Mouse (Mus musculus): ENCODE results near the gene Fmnl3. TPM values are rescaled to one million over a fixed set of nuclear protein-coding genes. Genes with fewer than 3 reads are reported as not detected.
A peak's percentile ranks its signal among the peaks of the same experiment; 100 is the strongest.

The Fmnl3 gene
- total and polyA plus RNA-seq, 3 experiments, result 0.04 to 0.06 TPM; not detected in 1

DNA sequence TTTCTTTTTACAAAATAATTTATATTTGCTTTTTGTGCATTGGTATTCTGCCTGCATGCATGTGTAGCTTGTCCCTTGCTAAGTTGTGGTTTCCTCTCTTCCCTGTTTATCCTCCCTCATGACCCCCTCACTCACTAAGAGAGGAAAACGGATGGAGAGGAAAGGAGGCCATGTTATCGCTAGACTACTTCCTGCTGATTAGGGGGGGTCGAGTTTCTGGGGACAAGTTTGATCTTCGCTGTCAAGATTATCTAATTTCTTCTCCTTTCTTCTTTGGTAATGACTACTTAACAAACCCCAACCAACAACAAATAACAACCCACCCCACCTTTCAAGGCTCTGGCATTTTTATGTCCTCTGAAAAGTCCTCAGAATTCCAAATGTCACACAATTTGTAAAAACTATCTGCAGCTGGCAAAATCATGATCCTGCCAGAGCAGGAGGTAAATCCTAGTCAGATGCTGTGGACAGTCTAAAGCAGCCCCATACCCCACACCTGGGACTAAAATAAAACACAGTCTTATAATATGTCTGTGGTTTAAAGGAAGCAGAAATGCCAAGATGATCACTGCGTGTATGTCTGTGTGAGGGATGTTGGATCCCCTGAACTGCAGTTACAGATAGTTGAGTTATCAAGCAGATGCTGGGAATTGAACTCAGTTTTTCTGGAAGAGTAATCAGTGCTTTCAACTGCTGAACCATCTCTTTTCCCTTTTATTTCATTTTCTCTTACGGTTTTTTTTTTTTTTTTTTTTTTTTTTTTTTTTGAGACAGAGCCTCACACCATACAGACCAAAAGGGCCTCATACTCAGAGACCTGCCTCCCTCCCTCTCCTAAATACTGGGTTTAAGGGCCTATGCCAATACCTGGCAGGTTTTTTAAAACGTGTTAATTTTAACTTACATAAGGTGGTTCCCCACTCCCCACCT, 20.5 kb upstream of the Fmnl3 start (continued):
- peak; percentile 50; the same call in 1 of the 2 replicates for TF ChIP-seq ELF1 (IDR thresholded peaks at IDR 0.05; ENCODE audit: low read depth, low read length)
- TF ChIP-seq ZMIZ1 (IDR thresholded peaks at IDR 0.05; ENCODE audit: low read depth, low read length), result no peak
- no peak for TF ChIP-seq POLR2AphosphoS2 (IDR thresholded peaks at IDR 0.05; ENCODE audit: low read length)
- no peak for TF ChIP-seq ZKSCAN1 (IDR thresholded peaks at IDR 0.05; ENCODE audit: low read depth, low read length)
- TF ChIP-seq MAZ (IDR thresholded peaks at IDR 0.05; ENCODE audit: low read depth, low read length), result peak; percentile 90

DNA sequence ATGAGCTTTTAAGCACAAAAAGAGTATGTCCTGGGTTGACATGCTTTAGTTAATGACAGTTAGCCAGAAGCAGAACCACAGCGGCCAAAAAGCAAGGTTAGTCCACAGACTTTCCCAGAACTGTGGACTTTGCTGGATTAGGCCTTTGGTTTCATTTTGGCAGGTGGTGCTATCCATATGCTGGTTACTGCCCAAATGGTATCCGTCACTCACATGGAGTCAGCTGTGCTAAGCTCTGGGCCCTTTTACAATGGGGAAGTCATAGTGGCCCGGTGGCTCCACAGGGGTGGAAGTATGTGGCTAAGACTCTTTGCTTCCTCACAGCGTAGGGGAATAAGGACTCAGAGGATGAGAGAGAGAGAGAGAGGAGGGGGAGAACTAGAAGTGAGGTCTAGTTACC, 17.7 kb upstream of the Fmnl3 start:
- Histone ChIP-seq H3K27me3 (ENCODE audit: control insufficient read depth in 1 of 2, insufficient read depth in 2 of 2, low read length in 2 of 2) (no peaks in the 10 kb centered on the region), H3K9me3 (replicated peaks; ENCODE audit: insufficient read depth, low read length) (no peaks in the 10 kb centered on the region), H3K4me3 (ENCODE audit: control insufficient read depth in 1 of 2, insufficient read depth in 1 of 2, low read depth in 2 of 2, low read length in 2 of 2) (no peak overlapping the region), H3K79me2 (ENCODE audit: control insufficient read depth, insufficient read depth, low read length, poor library complexity) (peaks cover 2% of the 10 kb centered on the region), H3K4me1 (ENCODE audit: control insufficient read depth in 1 of 2, insufficient read depth in 2 of 2, low read length in 2 of 2) (peaks cover 11 to 28% of the 10 kb centered on the region in 2 experiments), H3K36me3 (ENCODE audit: control insufficient read depth in 1 of 2, insufficient read depth in 2 of 2, low read length in 2 of 2) (peaks cover 0 to 26% of the 10 kb centered on the region in 2 experiments; a peak in 2 of 4 replicates), H3K27ac (ENCODE audit: control insufficient read depth, low read depth, low read length) (no peak overlapping the region), H3K9ac (ENCODE audit: control insufficient read depth, low read depth, low read length, poor library complexity, severe bottlenecking) (no peak overlapping the region)
- TF ChIP-seq GABPA (IDR thresholded peaks at IDR 0.05; ENCODE audit: low read depth, low read length) (no peak), KAT2A (conservative IDR thresholded peaks at IDR 0.05; ENCODE audit: low read depth, low read length) (no peak), NRF1 (IDR thresholded peaks at IDR 0.05; ENCODE audit: insufficient read depth, low read depth, low read length, poor library complexity, severe bottlenecking) (no peak)
- peak; percentile 46 for DNase-seq (ENCODE audit: low read depth, low spot score)

DNA sequence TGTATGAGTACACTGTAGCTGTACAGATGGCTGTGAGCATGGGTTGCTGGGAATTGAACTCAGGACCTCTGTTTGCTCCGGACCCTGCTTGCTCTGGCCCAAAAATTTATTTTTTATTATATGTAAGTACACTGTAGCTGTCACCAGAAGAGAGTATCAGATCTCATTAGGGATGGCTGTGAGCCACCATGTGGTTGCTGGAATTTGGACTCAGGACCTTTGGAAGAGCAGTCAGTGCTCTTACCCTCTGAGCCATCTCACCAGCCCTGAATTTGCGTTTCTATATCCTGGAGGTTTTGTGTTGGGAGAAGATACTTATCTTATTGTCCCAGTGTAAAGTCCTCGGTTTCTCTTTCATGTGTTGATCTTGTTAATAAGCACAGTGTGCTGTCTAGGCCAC, 16.5 kb upstream of the Fmnl3 start:
- Histone ChIP-seq H3K4me1 (ENCODE audit: control insufficient read depth in 1 of 2, insufficient read depth in 2 of 2, low read length in 2 of 2) (peaks cover 7 to 23% of the 10 kb centered on the region in 2 experiments), H3K36me3 (ENCODE audit: control insufficient read depth in 1 of 2, insufficient read depth in 2 of 2, low read length in 2 of 2) (peaks cover 0 to 21% of the 10 kb centered on the region in 2 experiments; a peak in 2 of 4 replicates), H3K79me2 (ENCODE audit: control insufficient read depth, insufficient read depth, low read length, poor library complexity) (no peaks in the 10 kb centered on the region), H3K9ac (ENCODE audit: control insufficient read depth, low read depth, low read length, poor library complexity, severe bottlenecking) (no peak overlapping the region), H3K27ac (ENCODE audit: control insufficient read depth, low read depth, low read length) (no peak overlapping the region), H3K27me3 (ENCODE audit: control insufficient read depth in 1 of 2, insufficient read depth in 2 of 2, low read length in 2 of 2) (no peaks in the 10 kb centered on the region), H3K9me3 (replicated peaks; ENCODE audit: insufficient read depth, low read length) (no peaks in the 10 kb centered on the region), H3K4me3 (ENCODE audit: control insufficient read depth in 1 of 2, insufficient read depth in 1 of 2, low read depth in 2 of 2, low read length in 2 of 2) (no peak overlapping the region)
- TF ChIP-seq ZMIZ1 (IDR thresholded peaks at IDR 0.05; ENCODE audit: low read depth, low read length) (no peak), MAFK (IDR thresholded peaks at IDR 0.05; ENCODE audit: borderline replicate concordance, low read depth, low read length) (no peak), SIN3A (IDR thresholded peaks at IDR 0.05; ENCODE audit: low read length) (no peak), HCFC1 (IDR thresholded peaks at IDR 0.05; ENCODE audit: low read depth, low read length) (no peak), ETS1 (IDR thresholded peaks at IDR 0.05; ENCODE audit: low read depth, low read length) (no peak), CHD2 (IDR thresholded peaks at IDR 0.05; ENCODE audit: low read length) (no peak), ZKSCAN1 (IDR thresholded peaks at IDR 0.05; ENCODE audit: low read depth, low read length) (no peak), NRF1 (IDR thresholded peaks at IDR 0.05; ENCODE audit: insufficient read depth, low read depth, low read length, poor library complexity, severe bottlenecking) (no peak), CHD1 (IDR thresholded peaks at IDR 0.05; ENCODE audit: low read depth, low read length) (no peak), MAZ (IDR thresholded peaks at IDR 0.05; ENCODE audit: low read depth, low read length) (no peak), MXI1 (IDR thresholded peaks at IDR 0.05; ENCODE audit: low read depth, low read length) (no peak), USF1 (IDR thresholded peaks at IDR 0.05; ENCODE audit: low read depth, low read length) (no peak), ZC3H11A (IDR thresholded peaks at IDR 0.05; ENCODE audit: low read depth, low read length) (no peak), BHLHE40 (IDR thresholded peaks at IDR 0.05; ENCODE audit: borderline replicate concordance, low read depth, low read length) (no peak), RCOR1 (IDR thresholded peaks at IDR 0.05; ENCODE audit: low read depth, low read length) (no peak), ELF1 (IDR thresholded peaks at IDR 0.05; ENCODE audit: low read depth, low read length) (no peak), MYC (IDR thresholded peaks at IDR 0.05; ENCODE audit: low read depth, low read length) (no peak)
- DNase-seq (ENCODE audit: low read depth, low spot score), result no peak
